Mouse (Mus musculus): ENCODE measurements around the gene Olfr1342.
A peak's percentile ranks its signal among the peaks of the same experiment; 100 is the strongest.

Olfr1342 gene

GRCm38 (mm10) chr4:118692412-118692973, at the start of gene Olfr1342:
Gene Olfr1342 (minus strand): TSS chr4:118692756.
- no peak for DNase-seq (ENCODE audit: low spot score)

- DNase-seq (ENCODE audit: low spot score), result no peak
These were observed 49.3 kb upstream of the Olfr1342 start for GRCm38 (mm10) chr4:118741881-118742280.

- DNase-seq (ENCODE audit: low spot score), result no peak
These were observed 48.6 kb upstream of the Olfr1342 start for GRCm38 (mm10) chr4:118740988-118741698.

GRCm38 (mm10) chr4:118739574-118739973, 47.0 kb upstream of the Olfr1342 start:
- no peak for DNase-seq (ENCODE audit: low spot score)

GRCm38 (mm10) chr4:118731875-118732274, 39.3 kb upstream of the Olfr1342 start, which contains the start of gene Olfr1339:
Gene Olfr1339 (plus strand): TSS chr4:118732175.
- DNase-seq (ENCODE audit: low spot score), result no peak

GRCm38 (mm10) chr4:118721742-118722483, 29.4 kb upstream of the Olfr1342 start:
- DNase-seq (ENCODE audit: low spot score), result peak; percentile 11

- DNase-seq (ENCODE audit: low spot score), result no peak
These were observed 27.3 kb upstream of the Olfr1342 start, which contains the start of gene Olfr1340 for GRCm38 (mm10) chr4:118719838-118720237. Gene Olfr1340 (plus strand): TSS chr4:118720138.

- no peak for DNase-seq (ENCODE audit: low spot score)
These were observed 19.1 kb upstream of the Olfr1342 start for GRCm38 (mm10) chr4:118711656-118712055.

GRCm38 (mm10) chr4:118708086-118708485, 15.5 kb upstream of the Olfr1342 start:
- no peak for DNase-seq (ENCODE audit: low spot score)

GRCm38 (mm10) chr4:118703223-118703622, 10.7 kb upstream of the Olfr1342 start, which contains the start of gene Olfr1341:
Gene Olfr1341 (plus strand): TSS chr4:118703523.
- DNase-seq (ENCODE audit: low spot score), result no peak

- DNase-seq (ENCODE audit: low spot score), result no peak
These were observed 1.3 kb upstream of the Olfr1342 start for GRCm38 (mm10) chr4:118693812-118694211.

- DNase-seq (ENCODE audit: low spot score), result no peak
These were observed 5.5 kb downstream of the Olfr1342 start for GRCm38 (mm10) chr4:118687086-118687485.

- no peak for DNase-seq (ENCODE audit: low spot score)
These were observed 33.9 kb downstream of the Olfr1342 start, which contains the start of gene Olfr62 for GRCm38 (mm10) chr4:118658652-118659051. Gene Olfr62 (plus strand): TSS chr4:118658952.

- peak; percentile 34 for DNase-seq (ENCODE audit: low spot score)
These were observed 47.3 kb downstream of the Olfr1342 start for GRCm38 (mm10) chr4:118645234-118645633.

GRCm38 (mm10) chr4:118642346-118643190, 50.0 kb downstream of the Olfr1342 start:
- no peak for DNase-seq (ENCODE audit: low spot score)

Data from c-Kit-positive CD71-positive TER-119-positive erythroid progenitor cells, embryonic 14.5 days (primary cell).